Mouse (Mus musculus) lung, postnatal 4 days (tissue): ENCODE measurements around the gene Anxa10.

Experiments
- DNase-seq, 2 experiments: peaks; one replicate each; pipeline ENCODE4 v3.0.0; 2021

The Anxa10 gene

DNA sequence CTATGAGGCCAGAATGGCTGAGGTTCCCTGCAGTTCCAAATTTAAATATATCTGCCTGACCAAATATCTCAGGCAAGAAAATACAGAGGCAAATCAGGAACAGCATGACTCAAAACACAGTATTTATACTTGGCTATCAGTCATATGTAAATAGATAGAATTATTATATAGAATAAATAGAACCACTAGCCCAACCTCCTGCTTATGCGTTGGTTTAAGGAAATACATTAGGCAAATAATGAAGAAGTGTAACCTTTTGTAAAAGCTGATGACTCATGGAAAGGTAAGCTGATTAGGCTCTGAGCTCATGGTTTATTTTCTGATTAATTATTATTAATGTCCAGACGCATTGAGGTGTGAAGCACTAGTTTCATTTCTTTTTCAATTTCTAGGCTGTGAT, at the start of gene Anxa10:
Gene Anxa10, minus strand, starts transcription at position 53 of the 400 bp plus-strand sequence.
- no peak for DNase-seq

DNA sequence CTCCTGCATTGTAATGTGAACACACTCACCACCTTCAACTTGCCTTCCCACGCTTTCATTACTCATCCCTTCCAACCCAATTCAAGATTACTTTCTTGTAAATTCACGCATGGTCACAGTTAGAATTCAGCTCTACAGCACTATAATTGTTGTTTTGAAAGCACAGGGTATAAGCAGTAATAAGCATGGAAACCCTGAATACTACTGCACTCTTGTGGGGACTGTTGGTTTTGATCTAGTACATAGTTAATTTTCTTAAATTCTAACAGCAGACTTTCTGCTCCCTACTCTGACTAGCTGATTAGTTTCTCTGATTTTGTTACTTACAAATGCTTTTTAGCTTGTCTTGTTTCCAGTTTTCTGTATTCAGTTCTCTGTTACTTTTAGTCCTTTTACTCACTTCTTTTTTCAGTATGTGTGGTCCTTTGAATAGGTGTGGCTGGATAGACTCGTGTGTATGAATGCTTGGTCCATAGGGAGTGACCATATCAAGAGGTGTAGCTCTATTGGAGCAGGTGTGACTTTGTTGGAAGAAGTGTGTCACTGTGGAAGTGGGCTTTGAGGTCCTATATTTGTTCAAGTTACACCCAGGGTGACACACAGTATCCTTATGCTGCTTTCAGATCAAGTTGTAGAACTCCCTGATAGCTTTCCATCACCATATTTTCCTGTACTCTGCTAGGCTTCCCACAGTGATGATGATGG, 9.9 kb upstream of the Anxa10 start:
- DNase-seq, result no peak

DNA sequence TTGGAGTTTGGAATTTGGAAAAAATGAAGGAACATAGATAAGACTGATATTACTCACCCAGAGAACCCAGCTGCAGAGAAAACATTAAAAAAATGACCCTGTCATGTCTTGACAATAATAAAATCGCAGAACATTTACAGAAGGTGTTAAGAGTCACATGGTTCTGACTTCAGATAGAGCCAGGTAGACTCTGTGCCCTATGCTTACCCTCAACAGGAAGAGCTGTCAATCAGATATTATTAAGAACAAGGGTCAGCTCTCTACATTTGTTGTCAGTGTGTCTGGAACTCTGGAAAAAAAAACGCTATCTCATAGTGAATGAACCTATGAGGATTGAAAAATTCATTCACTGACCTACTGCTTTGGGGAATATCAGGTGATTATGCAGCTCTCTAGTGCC, 25.7 kb downstream of the Anxa10 start:
- DNase-seq, result no peak

DNA sequence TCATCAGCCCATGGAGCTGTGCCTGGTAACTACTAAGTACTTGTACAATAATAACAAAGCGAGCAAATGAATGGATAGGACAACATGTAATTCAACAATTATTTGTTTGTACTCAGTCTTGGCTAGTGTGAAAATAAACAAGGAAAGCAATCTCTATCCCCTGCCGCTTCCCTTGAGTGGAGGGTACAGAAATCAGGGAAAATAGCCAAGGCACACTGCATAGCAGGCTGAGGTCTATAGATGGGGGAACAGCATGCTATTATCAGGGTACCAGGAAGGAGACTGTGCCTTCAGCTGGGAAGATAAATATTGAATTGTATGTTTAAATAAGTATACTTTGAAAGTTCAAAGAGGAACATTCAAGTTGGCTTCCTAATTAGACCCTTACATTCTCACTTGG, 41.1 kb downstream of the Anxa10 start:
- DNase-seq, result no peak

DNA sequence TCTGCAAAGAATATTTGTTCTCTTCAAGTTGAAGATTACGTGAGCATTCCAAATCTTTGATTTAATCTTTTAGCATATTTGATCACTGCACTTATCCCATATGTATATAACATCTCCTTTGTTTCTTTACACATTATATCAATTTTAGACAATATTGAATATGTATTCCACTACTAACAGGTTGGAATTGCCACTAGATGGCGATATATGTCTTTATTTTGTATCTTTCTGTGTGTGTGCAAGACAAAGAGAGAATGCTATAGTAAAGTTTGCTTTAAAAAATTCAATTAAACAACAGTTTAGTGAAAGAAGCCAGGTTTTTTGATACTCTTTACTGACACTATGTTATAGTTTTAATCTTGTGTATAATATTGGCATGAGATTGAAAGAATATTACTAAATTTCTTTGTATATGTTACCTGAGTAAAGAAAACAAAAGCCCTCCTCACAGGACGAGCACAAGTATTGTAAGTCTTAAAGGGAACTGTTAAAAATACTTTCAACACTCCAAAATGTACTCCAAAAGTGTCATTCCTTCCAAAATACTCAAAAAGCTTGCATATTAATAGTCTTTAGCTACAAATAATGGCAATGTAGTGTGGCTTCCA, 42.7 kb downstream of the Anxa10 start:
- DNase-seq, result no peak

DNA sequence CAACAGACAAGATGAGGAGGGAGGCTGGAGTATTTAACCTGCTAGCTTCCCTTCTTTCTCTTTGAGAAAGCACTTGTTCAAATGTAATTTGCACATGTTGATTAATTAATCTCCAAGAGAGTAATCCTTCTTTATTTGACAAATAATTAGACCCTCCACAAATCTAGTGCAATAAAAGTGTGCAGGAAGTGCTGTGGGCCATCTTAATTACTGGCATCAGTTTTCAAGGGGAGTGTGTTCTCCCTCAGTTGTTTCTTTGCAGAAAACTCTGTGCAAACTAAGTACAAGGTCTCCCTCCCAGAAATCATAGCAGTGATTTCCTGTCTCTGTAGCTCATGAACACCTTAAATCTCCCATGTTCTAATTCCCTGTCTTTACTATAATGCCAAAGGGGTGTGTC, 54.6 kb downstream of the Anxa10 start:
- DNase-seq, result no peak

DNA sequence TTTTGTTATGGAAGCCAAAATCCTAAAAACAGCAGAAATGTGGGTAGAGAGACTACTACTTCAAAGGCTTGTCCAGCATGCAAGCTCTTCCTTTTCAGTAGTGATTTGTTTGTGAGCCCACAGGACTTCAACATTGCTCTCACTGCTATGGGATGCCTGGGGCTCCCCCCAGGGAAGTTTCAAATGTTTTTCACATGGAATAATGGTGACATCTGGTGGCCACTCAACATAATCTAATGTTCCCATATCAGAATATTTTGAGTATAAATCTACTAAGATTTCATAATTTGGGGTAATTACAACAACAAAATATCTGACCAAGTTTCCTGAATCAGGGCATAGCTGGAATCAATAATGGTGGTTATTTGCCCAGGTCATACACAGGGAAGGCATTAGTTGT, 62.6 kb downstream of the Anxa10 start:
- peak in 1 of 2 experiments; percentile 10 for DNase-seq

DNA sequence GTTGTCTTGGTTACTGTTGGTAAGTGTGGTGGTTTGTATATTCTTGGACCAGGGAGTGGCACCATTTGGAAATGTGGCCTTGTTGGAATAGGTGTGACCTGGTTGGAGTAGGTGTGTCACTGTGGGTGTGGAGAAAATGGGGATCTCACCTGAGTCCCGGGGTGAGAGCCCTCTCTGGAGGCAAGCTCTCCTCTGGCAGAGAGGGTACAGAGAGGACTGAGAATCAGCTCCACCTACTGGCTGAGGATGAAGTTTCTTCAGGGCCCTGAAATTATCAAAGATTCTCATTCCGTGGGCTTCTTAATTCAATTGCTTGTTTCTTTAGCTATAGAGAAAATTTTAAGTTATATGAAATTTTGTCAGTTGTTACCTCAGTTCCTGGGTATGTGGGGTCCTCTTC, 76.1 kb downstream of the Anxa10 start:
- no peak for DNase-seq

DNA sequence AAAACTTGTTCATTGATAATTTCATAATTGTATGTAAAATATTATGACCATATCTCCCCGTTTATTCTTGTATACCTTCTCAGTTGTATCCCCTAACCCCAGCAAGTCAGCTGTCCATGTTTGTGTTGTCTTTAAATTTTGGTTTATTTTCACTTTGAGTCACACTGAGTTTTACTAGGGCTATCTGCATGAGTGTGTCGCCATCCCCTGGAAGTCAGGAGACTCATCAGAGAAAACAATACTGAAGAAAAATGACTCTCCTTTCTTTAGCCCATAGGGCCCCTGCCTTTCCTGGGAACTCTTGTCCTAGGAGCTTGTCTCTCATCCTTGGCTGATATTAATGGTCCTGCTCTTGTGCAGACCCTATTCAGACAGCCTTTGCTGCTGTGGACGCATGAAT, 88.6 kb downstream of the Anxa10 start:
- DNase-seq, result no peak

DNA sequence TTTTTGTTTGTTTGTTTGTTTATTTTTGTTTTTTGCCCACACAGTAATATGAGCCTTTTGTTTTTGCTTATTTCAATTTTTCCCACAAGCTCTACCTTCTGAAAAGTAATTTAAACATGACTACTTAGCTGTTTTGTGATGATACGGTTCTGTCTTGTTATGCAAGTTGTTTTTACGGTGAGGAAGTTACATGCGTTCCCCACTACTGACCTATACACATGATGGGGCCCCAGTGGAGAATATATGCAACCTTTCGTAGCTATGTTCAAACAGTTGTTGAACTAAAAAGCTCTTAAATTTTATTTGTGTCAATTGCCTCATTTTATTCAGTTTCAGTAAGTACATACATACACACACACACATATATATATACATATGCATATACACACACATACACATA, 108.4 kb downstream of the Anxa10 start:
- no peak for DNase-seq

DNA sequence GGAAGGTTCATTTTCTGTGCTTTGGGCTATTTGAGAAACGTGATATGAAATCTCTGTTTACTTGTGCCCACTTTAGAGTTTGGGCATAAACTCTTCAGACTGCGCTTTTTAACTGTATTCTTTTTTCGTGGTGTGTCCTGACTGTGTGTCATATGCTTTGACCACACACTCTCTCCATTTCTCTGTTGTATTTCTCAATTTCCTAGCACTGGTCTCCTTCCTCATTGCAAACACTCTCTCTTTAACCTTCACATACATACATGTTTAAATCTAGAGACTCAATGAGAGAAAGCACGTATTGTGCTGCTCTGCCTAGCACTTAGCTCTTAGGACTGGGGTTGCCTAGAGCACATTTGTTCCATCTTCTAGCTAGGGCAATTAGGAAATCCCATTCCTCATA, 108.8 kb downstream of the Anxa10 start:
- DNase-seq, result no peak
